Mouse (Mus musculus) adrenal gland, adult 18-20 months (tissue): ENCODE data around the gene Tkt. TPM values are rescaled to one million over a fixed set of nuclear protein-coding genes. Genes with fewer than 3 reads are reported as not detected.
A peak's percentile ranks its signal among the peaks of the same experiment; 100 is the strongest.
"Not testable (repeated sequence)": the region's sequence is repeated elsewhere in the genome, so short reads cannot be mapped to it uniquely, and the experiment has no call there.

ENCODE experiments used
- DNase-seq, 2 experiments: peaks; one replicate each; pipeline ENCODE4 v3.0.0; 2021 to 2022; ENCODE audit warnings: low spot score in 2 of 2
- total RNA-seq, 2 experiments: library from RNA; stranded (reverse); gene quantifications; 1 replicate in 1 of 2; 2 replicates in 1 of 2; pipeline ENCODE4 v1.2.3; 2021

Tkt gene
- total RNA-seq, 2 experiments from 2014 or later: 1,314 to 2,885 TPM

- no peak for DNase-seq
Measured at GRCm38 (mm10) chr14:30551509-30551908, 3.4 kb downstream of the Tkt start.

GRCm38 (mm10) chr14:30551981-30552380 lies 3.8 kb downstream of the Tkt start:
- DNase-seq: no peak

GRCm38 (mm10) chr14:30553185-30553584 lies 5.0 kb downstream of the Tkt start:
- DNase-seq: no peak

GRCm38 (mm10) chr14:30556651-30557050 lies 8.5 kb downstream of the Tkt start:
- no peak for DNase-seq

- no peak for DNase-seq
Measured at GRCm38 (mm10) chr14:30557730-30558129, 9.6 kb downstream of the Tkt start.

GRCm38 (mm10) chr14:30559321-30559850 lies 11.2 kb downstream of the Tkt start:
- DNase-seq: no peak

GRCm38 (mm10) chr14:30560803-30561389 lies 12.7 kb downstream of the Tkt start:
- no peak for DNase-seq

- DNase-seq: no peak
Measured at GRCm38 (mm10) chr14:30561470-30562187, 13.5 kb downstream of the Tkt start.

GRCm38 (mm10) chr14:30562343-30562742 lies 14.2 kb downstream of the Tkt start:
- DNase-seq: no peak

- DNase-seq: peak in 1 of 2 experiments; percentile 54
Measured at GRCm38 (mm10) chr14:30564451-30564850, 16.3 kb downstream of the Tkt start.

- no peak for DNase-seq
Measured at GRCm38 (mm10) chr14:30566317-30566716, 18.2 kb downstream of the Tkt start.

GRCm38 (mm10) chr14:30568016-30568415 lies 19.9 kb downstream of the Tkt start:
- DNase-seq: no peak

GRCm38 (mm10) chr14:30570303-30570702 lies 22.1 kb downstream of the Tkt start:
- DNase-seq: peak; percentile 54 to 64

- no peak for DNase-seq
Measured at GRCm38 (mm10) chr14:30572253-30572652, 24.1 kb downstream of the Tkt start.

GRCm38 (mm10) chr14:30573235-30573634 lies 25.1 kb downstream of the Tkt start:
- peak in 1 of 2 experiments; percentile 55 for DNase-seq

GRCm38 (mm10) chr14:30573983-30574584 lies 25.9 kb downstream of the Tkt start:
- peak; percentile 81 to 83 for DNase-seq

GRCm38 (mm10) chr14:30575791-30576190 lies 27.6 kb downstream of the Tkt start:
- DNase-seq: no peak

- DNase-seq: no peak
Measured at GRCm38 (mm10) chr14:30576260-30576659, 28.1 kb downstream of the Tkt start.

- DNase-seq: not testable (repeated sequence)
Measured at GRCm38 (mm10) chr14:30577303-30578062, 29.3 kb downstream of the Tkt start.

- DNase-seq: no peak
Measured at GRCm38 (mm10) chr14:30579180-30579579, 31.0 kb downstream of the Tkt start.

- DNase-seq: no peak
Measured at GRCm38 (mm10) chr14:30579882-30580281, 31.7 kb downstream of the Tkt start.
